22 mouse cellular contexts compared by ENCODE assay signal in genomic region chr2:139250138-139250537, GRCm38 (mm10).
"Had no signal": no experiment of that assay in that cellular context is flagged by ENCODE, and none has a peak within 500 bp of the region (broad histone marks: within the 10 kb centered on the region; RNA-seq: fewer than 3 reads in every experiment).

No protein-coding gene starts in this region.

- DNase-seq: kidney, adult 2 months; kidney, postnatal 10 days; kidney, postnatal 36 days; layer of hippocampus, postnatal 36 days; left cerebral cortex, postnatal 4 days; liver, postnatal 0 days; lung, embryonic 14.5 days; right cerebral cortex, adult 18-20 months; right cerebral cortex, postnatal 14 days; spleen, adult 18-20 months; thymus, postnatal 25 days had no signal

- H3K9ac ChIP-seq: limb, embryonic 12.5 days; limb, embryonic 15.5 days; liver, embryonic 14.5 days; liver, postnatal 0 days; lung, embryonic 14.5 days; midbrain, embryonic 13.5 days; stomach, embryonic 15.5 days had no signal

- H3K27ac ChIP-seq: left cerebral cortex, adult 2 months; limb, embryonic 12.5 days; limb, embryonic 15.5 days; liver, embryonic 14.5 days; macrophage; midbrain, embryonic 13.5 days; stomach, embryonic 15.5 days had no signal

- H3K9me3 ChIP-seq: limb, embryonic 12.5 days; limb, embryonic 15.5 days; midbrain, embryonic 13.5 days; stomach, embryonic 15.5 days had no signal

- ATAC-seq: intestine, postnatal 0 days; liver, postnatal 0 days; lung, postnatal 0 days; midbrain, embryonic 13.5 days had no signal

- H3K4me1 ChIP-seq: limb, embryonic 12.5 days; limb, embryonic 15.5 days; midbrain, embryonic 13.5 days; stomach, embryonic 15.5 days had no signal

- H3K4me2 ChIP-seq: limb, embryonic 12.5 days; limb, embryonic 15.5 days; liver, embryonic 11.5 days; lung, embryonic 14.5 days; midbrain, embryonic 13.5 days; stomach, embryonic 15.5 days had no signal

- H3K4me3 ChIP-seq: left cerebral cortex, adult 2 months; limb, embryonic 12.5 days; limb, embryonic 15.5 days; midbrain, embryonic 13.5 days; myocyte; stomach, embryonic 15.5 days had no signal

- H3K27me3 ChIP-seq: limb, embryonic 12.5 days; limb, embryonic 15.5 days; midbrain, embryonic 13.5 days; stomach, embryonic 15.5 days had no signal

- H3K36me3 ChIP-seq: limb, embryonic 12.5 days; limb, embryonic 15.5 days; midbrain, embryonic 13.5 days; stomach, embryonic 15.5 days had no signal
